Mouse (Mus musculus) cortical plate, adult 2 months (tissue): ENCODE results near the gene Lrrc8d. TPM values are rescaled to one million over a fixed set of nuclear protein-coding genes. Genes with fewer than 3 reads are reported as not detected.
"Not testable (repeated sequence)": the region's sequence is repeated elsewhere in the genome, so short reads cannot be mapped to it uniquely, and the experiment has no call there.

Experiments
- H3K27ac ChIP-seq: fragments of 200-500 bp; 2 replicates; pipeline ENCODE4 v1.5.1; 2012; ENCODE audit warnings: low read length, control low read depth, inconsistent platforms; ENCODE audit not compliant: insufficient read depth
- H3K4me1 ChIP-seq: fragments of 200-500 bp; 2 replicates; pipeline ENCODE4 v1.6.1; 2011; ENCODE audit warnings: low read length; ENCODE audit not compliant: control insufficient read depth, insufficient read depth
- H3K4me3 ChIP-seq: fragments of 200-500 bp; 2 replicates; pipeline ENCODE4 v1.5.1; 2011; ENCODE audit warnings: mild to moderate bottlenecking, low read length, control low read depth; ENCODE audit not compliant: insufficient read depth
- CTCF ChIP-seq: fragments of 200-500 bp; IDR thresholded peaks from 2 replicates; pipeline ENCODE4 v1.5.1; 2011; ENCODE audit warnings: mild to moderate bottlenecking, control low read depth, low read length; ENCODE audit not compliant: insufficient read depth; ENCODE audit errors: extremely low read depth
- POLR2A ChIP-seq: fragments of 200-500 bp; IDR thresholded peaks from 2 replicates; pipeline ENCODE4 v1.6.1; 2011; ENCODE audit warnings: mild to moderate bottlenecking, low read length, control low read depth; ENCODE audit not compliant: insufficient read depth; ENCODE audit errors: extremely low read depth
- polyA plus RNA-seq: library from polyadenylated mRNA; depleted of rRNA; stranded (reverse); fragments of >200 nt; gene quantifications from 2 replicates; pipeline ENCODE4 v1.2.3, GENCODE M21; 2012

The Lrrc8d gene
- polyA plus RNA-seq, 1 experiment: 12.9 TPM

- no peaks in the 10 kb centered on the region for H3K4me1 ChIP-seq
- TF ChIP-seq POLR2A: no peak
- TF ChIP-seq CTCF: no peak
- H3K27ac ChIP-seq: no peak overlapping the region
- no peak overlapping the region for H3K4me3 ChIP-seq
These were observed 160.1 kb downstream of the Lrrc8d start for GRCm38 (mm10) chr5:105859716-105860460.

DNA sequence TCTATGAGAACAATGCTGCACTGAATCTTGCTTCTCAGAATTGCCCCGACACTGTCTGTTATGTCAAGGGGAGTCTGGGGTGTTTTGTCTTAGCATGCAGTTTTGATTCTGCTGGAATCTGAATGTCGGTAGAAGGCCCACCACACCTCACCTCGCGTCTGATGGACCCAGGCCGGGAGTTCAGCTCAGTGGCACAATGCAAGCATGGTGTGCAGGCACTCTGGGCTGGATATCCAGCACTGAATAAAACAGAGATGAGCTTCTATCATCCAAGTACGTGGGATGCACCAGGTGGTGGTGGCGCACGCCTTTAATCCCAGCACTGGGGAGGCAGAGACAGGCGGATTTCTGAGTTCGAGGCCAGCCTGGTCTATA lies 160.7 kb downstream of the Lrrc8d start:
- Histone ChIP-seq H3K4me1 (no peaks in the 10 kb centered on the region), H3K27ac (no peak overlapping the region)
- no peak for TF ChIP-seq POLR2A
- no peak for TF ChIP-seq CTCF

DNA sequence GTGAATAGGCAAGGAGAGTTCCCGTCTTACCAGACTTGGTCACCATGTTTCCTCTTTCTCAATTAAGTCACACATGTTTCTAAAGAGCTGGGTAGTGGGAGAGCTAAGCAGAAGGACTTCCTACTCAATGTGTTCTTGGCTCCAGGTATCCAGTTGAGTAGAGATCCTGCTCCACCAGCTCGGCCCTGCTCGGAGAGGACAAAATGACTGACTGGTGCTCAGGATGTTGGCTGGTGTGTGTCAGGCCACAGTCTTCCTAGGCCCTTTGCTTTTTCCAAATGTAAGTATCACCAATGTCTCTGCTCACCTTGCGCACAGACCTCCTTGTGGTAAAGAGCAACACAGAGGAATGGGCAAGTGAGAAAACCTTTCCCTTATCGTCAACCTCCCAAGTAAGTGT lies 161.8 kb downstream of the Lrrc8d start:
- no peak overlapping the region for H3K27ac ChIP-seq
- no peak overlapping the region for H3K4me3 ChIP-seq
- H3K4me1 ChIP-seq: no peaks in the 10 kb centered on the region
- TF ChIP-seq POLR2A (no peak), CTCF (no peak)

More for the DNA sequence above, 160.7 kb downstream of the Lrrc8d start:
- H3K4me3 ChIP-seq: no peak overlapping the region

GRCm38 (mm10) chr5:105865110-105865628 lies 165.4 kb downstream of the Lrrc8d start:
- not testable (repeated sequence) for H3K27ac ChIP-seq, H3K4me3 ChIP-seq, H3K4me1 ChIP-seq

DNA sequence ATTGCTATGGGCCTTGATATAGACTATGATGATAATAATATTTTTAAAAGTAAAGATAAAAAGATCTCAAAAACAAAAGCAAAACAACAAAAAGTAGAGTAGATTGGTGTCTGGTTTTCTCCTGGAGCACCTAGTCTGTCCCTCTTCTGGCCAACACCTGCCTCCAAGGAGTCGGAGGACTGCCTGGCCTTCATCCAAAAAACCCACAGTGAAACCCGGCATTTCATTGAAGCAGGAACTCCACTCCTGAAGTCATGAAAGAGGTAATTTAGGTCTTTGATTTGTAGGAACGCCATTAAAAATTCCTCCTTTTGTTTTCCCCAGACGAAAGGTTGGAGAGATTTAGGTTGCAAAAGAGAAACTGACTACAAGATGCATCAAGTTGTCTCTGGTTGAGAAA lies 167.7 kb downstream of the Lrrc8d start:
- no peak overlapping the region for H3K4me3 ChIP-seq
- no peak overlapping the region for H3K27ac ChIP-seq
- H3K4me1 ChIP-seq: peaks cover 2% of the 10 kb centered on the region; the same call in 1 of the 2 replicates
- no peak for TF ChIP-seq POLR2A
- no peak for TF ChIP-seq CTCF

GRCm38 (mm10) chr5:105867841-105868447 lies 168.2 kb downstream of the Lrrc8d start:
- Histone ChIP-seq H3K27ac (no peak overlapping the region), H3K4me1 (peaks cover 2% of the 10 kb centered on the region; the same call in 1 of the 2 replicates), H3K4me3 (no peak overlapping the region)
- TF ChIP-seq POLR2A: no peak
- no peak for TF ChIP-seq CTCF

DNA sequence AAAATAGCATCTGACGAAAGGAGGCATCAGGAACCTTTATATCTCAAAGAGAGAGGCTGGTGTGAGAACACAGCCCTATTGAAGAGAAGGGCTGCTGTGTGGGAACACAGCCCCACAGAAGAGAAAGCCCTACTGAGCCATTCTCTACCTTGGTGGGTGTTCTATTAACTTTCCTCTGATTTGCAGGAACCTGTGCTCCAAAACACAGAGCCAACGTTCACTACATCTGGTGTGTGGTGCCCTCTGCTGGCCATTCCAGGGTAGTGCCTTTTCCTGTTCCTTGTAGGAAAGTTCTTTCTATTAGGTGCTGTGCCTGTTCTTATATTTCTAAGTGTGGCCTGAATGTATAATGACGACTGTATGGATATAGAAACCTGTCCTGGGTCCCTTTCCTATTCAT lies 168.8 kb downstream of the Lrrc8d start:
- no peak overlapping the region for H3K4me3 ChIP-seq
- H3K27ac ChIP-seq: no peak overlapping the region
- TF ChIP-seq CTCF (peak; percentile 98), POLR2A (no peak)
- peaks cover 2% of the 10 kb centered on the region; the same call in 1 of the 2 replicates for H3K4me1 ChIP-seq

DNA sequence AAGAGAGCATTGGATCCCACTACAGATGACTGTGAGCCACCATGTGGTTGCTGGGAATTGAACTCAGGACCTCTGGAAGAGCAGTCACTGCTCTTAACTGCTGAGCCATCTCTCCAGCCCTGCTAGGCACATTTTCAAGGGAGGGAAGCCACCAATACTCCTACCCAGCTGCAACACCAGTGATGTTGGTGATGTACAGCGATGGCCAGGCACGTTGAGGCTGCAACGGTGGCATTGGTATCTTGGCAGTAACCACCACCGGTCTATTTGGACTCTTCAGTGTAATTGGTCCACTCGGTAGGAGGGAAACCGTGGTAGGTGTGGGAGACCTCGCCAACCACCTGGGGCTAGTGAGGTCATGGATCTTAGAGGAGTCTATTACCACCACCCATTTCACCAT lies 170.0 kb downstream of the Lrrc8d start:
- H3K4me3 ChIP-seq: no peak overlapping the region
- TF ChIP-seq POLR2A: no peak
- no peak for TF ChIP-seq CTCF
- H3K4me1 ChIP-seq: peaks cover 2% of the 10 kb centered on the region; the same call in 1 of the 2 replicates
- no peak overlapping the region for H3K27ac ChIP-seq

GRCm38 (mm10) chr5:105871140-105871539 lies 171.4 kb downstream of the Lrrc8d start:
- TF ChIP-seq POLR2A (no peak), CTCF (no peak)
- Histone ChIP-seq H3K4me3 (no peak overlapping the region), H3K27ac (no peak overlapping the region), H3K4me1 (peaks cover 2% of the 10 kb centered on the region; the same call in 1 of the 2 replicates)

GRCm38 (mm10) chr5:105872176-105872575 lies 172.4 kb downstream of the Lrrc8d start:
- H3K27ac ChIP-seq: no peak overlapping the region
- TF ChIP-seq POLR2A: no peak
- TF ChIP-seq CTCF: no peak
- H3K4me1 ChIP-seq: peaks cover 2% of the 10 kb centered on the region; the same call in 1 of the 2 replicates
- no peak overlapping the region for H3K4me3 ChIP-seq
